Mouse (Mus musculus): ENCODE results near the gene Otub1.

- TF ChIP-seq FLI1 (IDR thresholded peaks at IDR 0.05; ENCODE audit: low read length) (no peak), GATA1 (IDR thresholded peaks at IDR 0.05; ENCODE audit: borderline replicate concordance, low read length) (no peak)
These were observed 24.6 kb downstream of the Otub1 start for GRCm38 (mm10) chr19:7181496-7181895.
